Mouse (Mus musculus) midbrain, embryonic 15.5 days (tissue): ENCODE data around the gene Apol7a. TPM values are rescaled to one million over a fixed set of nuclear protein-coding genes. Genes with fewer than 3 reads are reported as not detected.

ENCODE experiments used
- ATAC-seq: fragments of 200-750 bp; cut with Nextera tagmentation; replicated peaks from 2 replicates; pipeline ENCODE4 v1.8.0; 2017; ENCODE audit warnings: moderate TSS enrichment
- H3K27ac ChIP-seq: fragments of 300-500 bp; sonication (generic); 2 replicates; pipeline ENCODE4 v1.5.1; 2015; ENCODE audit warnings: mild to moderate bottlenecking, inconsistent platforms
- H3K27me3 ChIP-seq: fragments of 300-500 bp; sonication (generic); replicated peaks from 2 replicates; pipeline ENCODE4 v1.6.1; 2015; ENCODE audit warnings: inconsistent platforms
- H3K36me3 ChIP-seq: fragments of 300-500 bp; sonication (generic); replicated peaks from 2 replicates; pipeline ENCODE4 v1.6.1; 2015; ENCODE audit warnings: inconsistent platforms
- H3K4me1 ChIP-seq: fragments of 300-500 bp; sonication (generic); 2 replicates; pipeline ENCODE4 v1.6.1; 2015; ENCODE audit warnings: inconsistent platforms
- H3K4me2 ChIP-seq: fragments of 300-500 bp; sonication (generic); 2 replicates; pipeline ENCODE4 v1.6.1; 2015; ENCODE audit warnings: inconsistent platforms, mild to moderate bottlenecking, moderate library complexity
- H3K4me3 ChIP-seq: fragments of 300-500 bp; sonication (generic); 2 replicates; pipeline ENCODE4 v1.5.1; 2015; ENCODE audit warnings: mild to moderate bottlenecking, inconsistent platforms
- H3K9ac ChIP-seq: fragments of 300-500 bp; sonication (generic); 2 replicates; pipeline ENCODE4 v1.6.1; 2015; ENCODE audit warnings: mild to moderate bottlenecking, inconsistent platforms
- H3K9me3 ChIP-seq: fragments of 300-500 bp; sonication (generic); 2 replicates; pipeline ENCODE4 v1.6.1; 2016; ENCODE audit warnings: inconsistent platforms
- WGBS: fragments of 180-500 bp; shearing (Covaris S2); methylation state at CpG from one replicate; pipeline ENCODE4 v1.1.7; 2015; ENCODE audit warnings: mixed read lengths; 5-methylcytosine and 5-hydroxymethylcytosine counted together
- polyA plus RNA-seq: library from polyadenylated mRNA; unstranded; fragments of >200 nt; fragmentation: Nextera tagmentation; extraction: Ambion mirVana; gene quantifications from 2 replicates; pipeline ENCODE4 v1.2.1, GENCODE M21; 2015

Gene Apol7a
- polyA plus RNA-seq, 1 experiment from 2014 or later: not detected

GRCm38 (mm10) chr15:77358320-77359040, 40.4 kb downstream of the Apol7a start:
- WGBS: 4% methylated on average over 29 of the region's 29 CpGs
- H3K36me3 ChIP-seq: no peaks in the 10 kb centered on the region
- peak overlapping the region; percentile 56 for H3K4me2 ChIP-seq
- H3K4me1 ChIP-seq: peaks cover 60% of the 10 kb centered on the region
- peak overlapping the region; percentile 57 for H3K9ac ChIP-seq
- H3K4me3 ChIP-seq: peak overlapping the region; percentile 29
- peak; percentile 82 for ATAC-seq
- H3K9me3 ChIP-seq: no peaks in the 10 kb centered on the region
- H3K27ac ChIP-seq: peak overlapping the region; percentile 76
- no peaks in the 10 kb centered on the region for H3K27me3 ChIP-seq

- no peaks in the 10 kb centered on the region for H3K27me3 ChIP-seq
- H3K9me3 ChIP-seq: no peaks in the 10 kb centered on the region
- ATAC-seq: peak; percentile 28
- 9% methylated on average over 11 of the region's 11 CpGs for WGBS
- no peaks in the 10 kb centered on the region for H3K36me3 ChIP-seq
- peak overlapping the region; percentile 24 for H3K4me2 ChIP-seq
- peak overlapping the region; percentile 59 for H3K27ac ChIP-seq
- 0 out of 2 replicates have a peak overlapping the region, but pooled peaks have one; percentile 19 for H3K9ac ChIP-seq
- H3K4me3 ChIP-seq: no peak overlapping the region
- H3K4me1 ChIP-seq: peaks cover 55% of the 10 kb centered on the region
Measured at GRCm38 (mm10) chr15:77356248-77356810, 42.6 kb downstream of the Apol7a start.

- Histone ChIP-seq H3K4me3 (no peak overlapping the region), H3K9me3 (no peaks in the 10 kb centered on the region), H3K36me3 (no peaks in the 10 kb centered on the region), H3K9ac (no peak overlapping the region), H3K27ac (peak overlapping the region; percentile 42), H3K4me2 (no peak overlapping the region), H3K27me3 (no peaks in the 10 kb centered on the region), H3K4me1 (peaks cover 55% of the 10 kb centered on the region)
- 49% methylated on average over 6 of the region's 6 CpGs for WGBS
- ATAC-seq: no peak
Measured at GRCm38 (mm10) chr15:77354848-77355551, 43.9 kb downstream of the Apol7a start.

DNA sequence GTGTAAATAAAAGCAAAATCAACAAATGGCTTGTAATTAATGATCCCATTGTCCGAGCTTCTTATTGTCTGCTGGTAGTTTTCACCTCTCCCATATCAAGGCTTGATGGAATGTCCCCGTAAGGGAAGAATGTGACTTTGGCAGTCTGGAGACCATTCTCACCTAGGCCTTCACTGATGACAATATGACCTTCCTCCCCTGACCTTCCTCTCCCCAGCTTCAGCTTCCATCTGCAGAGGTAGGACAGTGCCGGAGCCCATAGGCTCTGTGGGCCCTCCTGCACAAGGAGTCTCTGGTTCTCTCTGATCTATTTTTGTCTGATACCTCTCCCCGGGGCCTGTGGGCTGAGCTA, 44.4 kb downstream of the Apol7a start:
- H3K9ac ChIP-seq: no peak overlapping the region

DNA sequence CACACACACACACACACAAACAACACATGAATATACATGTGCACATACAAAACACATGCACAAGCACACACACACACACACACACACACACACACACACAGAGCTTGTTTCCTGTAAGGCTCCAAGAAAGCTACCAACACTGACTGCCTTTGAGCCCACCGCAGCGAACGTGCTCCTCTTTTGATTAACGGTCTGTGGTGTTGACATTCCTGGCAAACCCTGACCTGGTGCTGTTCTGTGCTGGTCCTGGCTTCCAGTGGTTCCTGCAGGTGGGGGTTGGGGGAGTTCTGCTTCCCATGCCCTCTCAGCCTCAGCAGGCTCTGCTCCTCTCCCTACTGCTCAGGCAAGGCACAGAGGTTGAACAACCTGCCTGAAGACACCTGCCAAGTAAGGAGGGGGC, 45.1 kb downstream of the Apol7a start:
- Histone ChIP-seq H3K36me3 (no peaks in the 10 kb centered on the region), H3K27ac (peak overlapping the region; percentile 38; the same call in 1 of the 2 replicates), H3K27me3 (no peaks in the 10 kb centered on the region), H3K4me2 (no peak overlapping the region), H3K9ac (no peak overlapping the region), H3K4me3 (no peak overlapping the region), H3K9me3 (no peaks in the 10 kb centered on the region), H3K4me1 (peaks cover 45% of the 10 kb centered on the region)
- no peak for ATAC-seq
- WGBS: 43% methylated on average over 4 of the region's 4 CpGs

More for the DNA sequence above, 44.4 kb downstream of the Apol7a start:
- Histone ChIP-seq H3K27ac (0 out of 2 replicates have a peak overlapping the region, but pooled peaks have one; percentile 42), H3K4me1 (peaks cover 52% of the 10 kb centered on the region), H3K4me3 (no peak overlapping the region), H3K9me3 (no peaks in the 10 kb centered on the region), H3K36me3 (no peaks in the 10 kb centered on the region), H3K27me3 (no peaks in the 10 kb centered on the region), H3K4me2 (no peak overlapping the region)
- ATAC-seq: no peak
- 56% methylated on average over 4 of the region's 4 CpGs for WGBS

GRCm38 (mm10) chr15:77352863-77353262, 46.0 kb downstream of the Apol7a start:
- H3K4me2 ChIP-seq: no peak overlapping the region
- ATAC-seq: no peak
- peaks cover 40% of the 10 kb centered on the region for H3K4me1 ChIP-seq
- no peak overlapping the region for H3K4me3 ChIP-seq
- 0 out of 2 replicates have a peak overlapping the region, but pooled peaks have one; percentile 11 for H3K27ac ChIP-seq
- 56% methylated on average over 7 of the region's 7 CpGs for WGBS
- H3K9me3 ChIP-seq: no peaks in the 10 kb centered on the region
- H3K36me3 ChIP-seq: no peaks in the 10 kb centered on the region
- no peak overlapping the region for H3K9ac ChIP-seq
- H3K27me3 ChIP-seq: no peaks in the 10 kb centered on the region

GRCm38 (mm10) chr15:77350117-77350516, 48.8 kb downstream of the Apol7a start:
- WGBS: 94% methylated on average over 7 of the region's 7 CpGs

DNA sequence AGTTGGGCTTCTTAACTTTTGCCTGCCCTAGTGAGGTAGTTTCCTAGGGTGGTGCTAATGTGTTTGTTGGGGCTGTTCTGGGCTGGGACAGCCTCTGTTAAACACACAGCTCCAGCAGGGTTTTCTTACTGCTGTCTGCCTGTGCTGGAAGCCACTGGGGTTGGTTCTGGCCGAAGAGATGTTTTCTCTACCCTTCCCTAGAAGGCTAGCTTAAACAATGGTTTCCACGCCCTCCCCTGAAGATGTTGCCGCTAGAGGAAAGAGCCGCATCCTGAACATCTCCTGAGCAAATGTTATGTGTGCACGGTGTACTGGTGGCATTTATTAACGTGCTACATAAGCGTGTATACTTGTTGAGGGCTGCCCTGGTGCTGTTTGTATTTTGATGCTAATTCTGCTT, 50.8 kb downstream of the Apol7a start:
- H3K36me3 ChIP-seq: no peaks in the 10 kb centered on the region
- ATAC-seq: no peak
- 71% methylated on average over 7 of the region's 7 CpGs for WGBS
- H3K27me3 ChIP-seq: no peaks in the 10 kb centered on the region
- no peaks in the 10 kb centered on the region for H3K9me3 ChIP-seq
- H3K4me3 ChIP-seq: no peak overlapping the region
- no peak overlapping the region for H3K4me2 ChIP-seq
- H3K27ac ChIP-seq: no peak overlapping the region
- peaks cover 17% of the 10 kb centered on the region for H3K4me1 ChIP-seq
- H3K9ac ChIP-seq: no peak overlapping the region

More at GRCm38 (mm10) chr15:77350117-77350516, 48.8 kb downstream of the Apol7a start:
- no peaks in the 10 kb centered on the region for H3K27me3 ChIP-seq
- H3K9ac ChIP-seq: no peak overlapping the region
- no peak overlapping the region for H3K4me3 ChIP-seq
- peaks cover 20% of the 10 kb centered on the region for H3K4me1 ChIP-seq
- no peak overlapping the region for H3K27ac ChIP-seq
- no peak for ATAC-seq
- no peaks in the 10 kb centered on the region for H3K36me3 ChIP-seq
- H3K9me3 ChIP-seq: no peaks in the 10 kb centered on the region
- H3K4me2 ChIP-seq: no peak overlapping the region

- no peak overlapping the region for H3K9ac ChIP-seq
- no peaks in the 10 kb centered on the region for H3K36me3 ChIP-seq
- H3K9me3 ChIP-seq: no peaks in the 10 kb centered on the region
- no peaks in the 10 kb centered on the region for H3K27me3 ChIP-seq
- peaks cover 16% of the 10 kb centered on the region for H3K4me1 ChIP-seq
- peak overlapping the region; percentile 41 for H3K27ac ChIP-seq
- 40% methylated on average over 17 of the region's 17 CpGs for WGBS
- H3K4me2 ChIP-seq: peak overlapping the region; percentile 41; the same call in 1 of the 2 replicates
- ATAC-seq: no peak
- no peak overlapping the region for H3K4me3 ChIP-seq
Measured at GRCm38 (mm10) chr15:77344127-77345125, 54.5 kb downstream of the Apol7a start.

GRCm38 (mm10) chr15:77343527-77344091, 55.3 kb downstream of the Apol7a start:
- H3K4me3 ChIP-seq: peak overlapping the region; percentile 22
- no peaks in the 10 kb centered on the region for H3K27me3 ChIP-seq
- no peak overlapping the region for H3K9ac ChIP-seq
- no peaks in the 10 kb centered on the region for H3K36me3 ChIP-seq
- peak overlapping the region; percentile 41 for H3K4me2 ChIP-seq
- H3K4me1 ChIP-seq: peaks cover 16% of the 10 kb centered on the region
- peak overlapping the region; percentile 41 for H3K27ac ChIP-seq
- 0 out of 2 replicates have a peak, but pooled peaks have one; percentile 37 for ATAC-seq
- 12% methylated on average over 13 of the region's 13 CpGs for WGBS
- H3K9me3 ChIP-seq: no peaks in the 10 kb centered on the region

GRCm38 (mm10) chr15:77342962-77343526, 55.9 kb downstream of the Apol7a start:
- Histone ChIP-seq H3K9ac (no peak overlapping the region), H3K9me3 (no peaks in the 10 kb centered on the region), H3K27ac (0 out of 2 replicates have a peak overlapping the region, but pooled peaks have one; percentile 41), H3K4me1 (peaks cover 16% of the 10 kb centered on the region), H3K4me2 (peak overlapping the region; percentile 41), H3K4me3 (peak overlapping the region; percentile 22), H3K36me3 (no peaks in the 10 kb centered on the region), H3K27me3 (no peaks in the 10 kb centered on the region)
- WGBS: 25% methylated on average over 18 of the region's 18 CpGs
- no peak for ATAC-seq
